Mouse (Mus musculus) stomach, embryonic 14.5 days (tissue): ENCODE results near the gene Snap91. TPM values are rescaled to one million over a fixed set of nuclear protein-coding genes. Genes with fewer than 3 reads are reported as not detected.

Experiments
- ATAC-seq: fragments of 200-750 bp; cut with Nextera tagmentation; 2 replicates; pipeline ENCODE4 v1.8.0; 2017; ENCODE audit warnings: low read depth, moderate TSS enrichment; ENCODE audit not compliant: insufficient number of reproducible peaks, insufficient read depth, low FRiP score
- H3K27ac ChIP-seq: fragments of 300-500 bp; sonication (generic); 2 replicates; pipeline ENCODE4 v1.5.1; 2014; ENCODE audit warnings: mild to moderate bottlenecking, low read length, moderate library complexity, mixed read lengths
- H3K27me3 ChIP-seq: fragments of 300-500 bp; sonication (generic); 2 replicates; pipeline ENCODE4 v1.6.1; 2014; ENCODE audit warnings: low read length, control low read depth, mixed read lengths; ENCODE audit not compliant: control insufficient read depth, insufficient read depth
- H3K36me3 ChIP-seq: fragments of 300-500 bp; sonication (generic); 2 replicates; pipeline ENCODE4 v1.6.1; 2014; ENCODE audit warnings: mild to moderate bottlenecking, control low read depth, low read length, moderate library complexity, mixed read lengths; ENCODE audit not compliant: control insufficient read depth, insufficient read depth
- H3K4me1 ChIP-seq: fragments of 300-500 bp; sonication (generic); 2 replicates; pipeline ENCODE4 v1.6.1; 2014; ENCODE audit warnings: low read length, control low read depth, mixed read lengths; ENCODE audit not compliant: control insufficient read depth, insufficient read depth
- H3K4me2 ChIP-seq: fragments of 300-500 bp; sonication (generic); replicated peaks from 2 replicates; pipeline ENCODE4 v1.6.1; 2014; ENCODE audit warnings: low read depth, low read length, control low read depth
- H3K4me3 ChIP-seq: fragments of 300-500 bp; sonication (generic); 2 replicates; pipeline ENCODE4 v1.5.1; 2014; ENCODE audit warnings: low read depth, low read length, control low read depth
- H3K9ac ChIP-seq: fragments of 300-500 bp; sonication (generic); replicated peaks from 2 replicates; pipeline ENCODE4 v1.6.1; 2014; ENCODE audit warnings: low read depth, mild to moderate bottlenecking, control low read depth, low read length, moderate library complexity, mixed read lengths
- H3K9me3 ChIP-seq: fragments of 300-500 bp; sonication (generic); 2 replicates; pipeline ENCODE4 v1.6.1; 2016; ENCODE audit warnings: low read depth, low read length, control low read depth; ENCODE audit not compliant: control insufficient read depth
- WGBS: fragments of 180-500 bp; shearing (Covaris S2); extraction: QIAGEN DNeasy Blood & Tissue Kit; methylation state at CpG from one replicate; pipeline ENCODE4 v1.1.7; 2014; 5-methylcytosine and 5-hydroxymethylcytosine counted together
- polyA plus RNA-seq: library from polyadenylated mRNA; unstranded; fragments of >200 nt; fragmentation: Nextera tagmentation; extraction: Ambion mirVana; gene quantifications from 2 replicates; pipeline ENCODE4 v1.2.1, GENCODE M21; 2014

Gene Snap91
- polyA plus RNA-seq, 1 experiment from 2014 or later, result 4.5 TPM

- no peaks in the 10 kb centered on the region for H3K4me1 ChIP-seq
- no peaks in the 10 kb centered on the region for H3K27me3 ChIP-seq
- no peak overlapping the region for H3K9ac ChIP-seq
- H3K36me3 ChIP-seq, result no peaks in the 10 kb centered on the region
- WGBS, result 42% methylated on average over 5 of the region's 5 CpGs
- no peaks in the 10 kb centered on the region for H3K9me3 ChIP-seq
- ATAC-seq, result no peak
- no peak overlapping the region for H3K4me3 ChIP-seq
- no peak overlapping the region for H3K27ac ChIP-seq
- no peak overlapping the region for H3K4me2 ChIP-seq
Observed at GRCm38 (mm10) chr9:86717119-86717518, 163.3 kb downstream of the Snap91 start.

DNA sequence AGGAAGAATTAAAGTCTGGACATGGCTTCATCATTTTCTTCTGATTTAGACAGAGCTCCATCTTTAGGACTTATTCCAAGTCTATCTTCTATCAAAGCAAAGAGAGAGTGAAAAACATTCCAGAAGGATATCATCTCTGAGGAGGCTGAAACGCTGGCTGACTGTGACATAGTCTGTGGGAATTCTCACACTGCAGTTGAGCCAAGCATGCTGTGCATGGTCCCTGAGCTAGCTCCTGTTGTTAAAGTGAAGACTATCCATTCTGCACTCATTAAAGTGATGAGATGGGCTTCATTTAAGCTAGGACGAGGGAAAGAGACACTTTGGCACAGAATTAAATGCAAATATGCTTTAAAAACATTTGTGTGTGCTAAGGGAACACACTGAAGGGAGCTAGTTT lies 163.9 kb downstream of the Snap91 start:
- H3K27ac ChIP-seq, result no peak overlapping the region
- ATAC-seq, result no peak
- WGBS, result 47% methylated on average over 2 of the region's 2 CpGs

More for the DNA sequence above, 163.9 kb downstream of the Snap91 start:
- H3K36me3 ChIP-seq, result no peaks in the 10 kb centered on the region
- no peak overlapping the region for H3K9ac ChIP-seq
- H3K4me3 ChIP-seq, result no peak overlapping the region
- no peak overlapping the region for H3K4me2 ChIP-seq
- no peaks in the 10 kb centered on the region for H3K9me3 ChIP-seq
- H3K27me3 ChIP-seq, result no peaks in the 10 kb centered on the region
- H3K4me1 ChIP-seq, result no peaks in the 10 kb centered on the region

Other genes with a start within 250 kb of the Snap91 start
- 10.3 and 12.3 TPM in 2 replicates for gene Me1, start 184.7 kb downstream of the Snap91 start, polyA plus RNA-seq
- gene Prss35, start 137.0 kb downstream of the Snap91 start, polyA plus RNA-seq, result 10.8 and 15.8 TPM in 2 replicates
- gene Ripply2, start 134.9 kb upstream of the Snap91 start, polyA plus RNA-seq, result 0.57 and 1.3 TPM in 2 replicates
- gene Cyb5r4, start 141.4 kb upstream of the Snap91 start, polyA plus RNA-seq, result 43.9 and 49.7 TPM in 2 replicates